8 mouse cellular contexts compared by ENCODE assay signal in the genomic region with DNA sequence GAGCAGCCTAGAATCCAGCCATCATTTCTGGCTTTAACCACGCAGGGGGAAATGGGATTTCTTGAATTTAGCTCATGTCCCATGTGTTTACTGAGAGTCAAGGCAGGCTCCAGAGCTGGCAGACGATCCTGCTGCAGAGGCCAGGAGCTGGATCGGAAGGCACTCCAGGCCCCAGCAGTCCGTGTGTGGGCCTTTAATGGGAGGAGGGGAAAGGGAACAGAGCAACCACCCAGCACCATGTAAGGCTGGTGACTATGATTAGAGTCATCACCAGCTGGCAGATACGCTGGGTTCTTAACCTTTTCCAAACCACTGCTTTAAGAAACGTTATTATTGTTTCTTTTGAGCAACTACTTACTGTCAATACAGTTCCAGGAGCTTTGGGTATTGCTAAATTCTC. TPM values are rescaled to one million over a fixed set of nuclear protein-coding genes. Genes with fewer than 3 reads are reported as not detected.
A peak's percentile ranks its signal among the peaks of the same experiment; 100 is the strongest.
DNase-seq lines count a peak whose midpoint lies in the region; ATAC-seq and TF ChIP-seq lines count a peak whose summit lies in the region.

No protein-coding gene starts in this region.

- no peak overlapping the region for H3K9ac ChIP-seq in hindbrain, embryonic 12.5 days
- H3K9ac ChIP-seq in heart, adult 2 months (ENCODE audit: low read depth, low read length), result peak overlapping the region; percentile 64; the same call in 1 of the 2 replicates

- no peak for ATAC-seq in hindbrain, embryonic 12.5 days (ENCODE audit: low FRiP score)
- ATAC-seq in erythroblast, adult 5-6 weeks (replicated peaks; ENCODE audit: low FRiP score, poor library complexity, severe bottlenecking), result no peak

- whole genome bisulfite sequencing in hindbrain, embryonic 10.5 days, result 30% methylated on average over 6 of the region's 6 CpGs
- WGBS in hindbrain, embryonic 12.5 days, result 37% methylated on average over 6 of the region's 6 CpGs
- 16% methylated on average over 6 of the region's 6 CpGs for WGBS in heart, adult 2 months
- WGBS in thymus, adult 2 months, result 47% methylated on average over 6 of the region's 6 CpGs

- peak; percentile 81 for TF ChIP-seq EP300 in heart, adult 2 months (IDR thresholded peaks at IDR 0.05; ENCODE audit: insufficient read depth, low read depth, low read length)

- no peak overlapping the region for H3K4me2 ChIP-seq in hindbrain, embryonic 12.5 days (replicated peaks)

- H3K79me2 ChIP-seq in heart, adult 2 months (replicated peaks; ENCODE audit: control insufficient read depth, insufficient read depth, low read length), result peaks cover 2% of the 10 kb centered on the region; the same call in 1 of the 2 replicates

- DNase-seq in hindbrain, embryonic 10.5 days (ENCODE audit: low spot score), result no peak
- DNase-seq in brain, adult 2 months (ENCODE audit: low read depth, low spot score), result peak; percentile 75
- peak; percentile 80 to 89 for DNase-seq in heart, adult 2 months
- DNase-seq in kidney, adult 9 months, result peak; percentile 47
- peak; percentile 81 for DNase-seq in lung, postnatal 36 days
- DNase-seq in thymus, adult 2 months, result no peak

- intact Hi-C loops in heart, adult 2 months (cut with DNase I), result loop anchor here (5.0 kb wide), 3 partner anchors 52 to 442 kb away; no protein-coding TSS in a partner anchor

- TF ChIP-seq POLR2A in heart, adult 2 months (IDR thresholded peaks at IDR 0.05; ENCODE audit: insufficient read depth, low read depth, low read length), result peak; percentile 71
- no peak for TF ChIP-seq POLR2A in thymus, adult 2 months (IDR thresholded peaks at IDR 0.05; ENCODE audit: control insufficient read depth, extremely low read depth, insufficient read depth, low read length, poor library complexity)

- peak overlapping the region; percentile 59 for H3K27ac ChIP-seq in hindbrain, embryonic 10.5 days
- H3K27ac ChIP-seq in hindbrain, embryonic 12.5 days, result no peak overlapping the region
- peak overlapping the region; percentile 93 for H3K27ac ChIP-seq in heart, adult 2 months
- H3K27ac ChIP-seq in thymus, adult 2 months (ENCODE audit: control insufficient read depth, insufficient read depth, low read length), result no peak overlapping the region

- H3K27me3 ChIP-seq in hindbrain, embryonic 10.5 days (ENCODE audit: insufficient read depth, poor library complexity, severe bottlenecking), result no peaks in the 10 kb centered on the region
- H3K27me3 ChIP-seq in hindbrain, embryonic 12.5 days, result no peaks in the 10 kb centered on the region
- no peaks in the 10 kb centered on the region for H3K27me3 ChIP-seq in heart, adult 2 months (ENCODE audit: control insufficient read depth, insufficient read depth, low read length)
- H3K27me3 ChIP-seq in thymus, adult 2 months (ENCODE audit: control insufficient read depth, insufficient read depth, low read length), result no peaks in the 10 kb centered on the region

- no peaks in the 10 kb centered on the region for H3K9me3 ChIP-seq in hindbrain, embryonic 10.5 days
- no peaks in the 10 kb centered on the region for H3K9me3 ChIP-seq in hindbrain, embryonic 12.5 days (replicated peaks)

- peaks cover 34% of the 10 kb centered on the region for H3K4me1 ChIP-seq in hindbrain, embryonic 10.5 days (replicated peaks)
- H3K4me1 ChIP-seq in hindbrain, embryonic 12.5 days, result peaks cover 25% of the 10 kb centered on the region
- H3K4me1 ChIP-seq in heart, adult 2 months (ENCODE audit: control insufficient read depth, insufficient read depth, low read length), result peaks cover 3% of the 10 kb centered on the region
- H3K4me1 ChIP-seq in thymus, adult 2 months (replicated peaks; ENCODE audit: control insufficient read depth, insufficient read depth, low read length), result peaks cover 13% of the 10 kb centered on the region

- no peak for TF ChIP-seq CTCF in heart, adult 2 months (IDR thresholded peaks at IDR 0.05)
- TF ChIP-seq CTCF in thymus, adult 2 months (IDR thresholded peaks at IDR 0.05; ENCODE audit: borderline replicate concordance, control insufficient read depth, extremely low read depth, insufficient read depth, low read length, poor library complexity), result no peak

- no peaks in the 10 kb centered on the region for H3K36me3 ChIP-seq in hindbrain, embryonic 10.5 days
- H3K36me3 ChIP-seq in hindbrain, embryonic 12.5 days, result no peaks in the 10 kb centered on the region
- H3K36me3 ChIP-seq in heart, adult 2 months (ENCODE audit: control insufficient read depth, insufficient read depth, low read length), result no peaks in the 10 kb centered on the region; the same call in 1 of the 2 replicates
- H3K36me3 ChIP-seq in thymus, adult 2 months (ENCODE audit: control insufficient read depth, insufficient read depth, low read length), result no peaks in the 10 kb centered on the region

- H3K4me3 ChIP-seq in hindbrain, embryonic 10.5 days, result no peak overlapping the region
- H3K4me3 ChIP-seq in hindbrain, embryonic 12.5 days, result no peak overlapping the region
- peak overlapping the region; percentile 43 for H3K4me3 ChIP-seq in heart, adult 2 months
- no peak overlapping the region for H3K4me3 ChIP-seq in thymus, adult 2 months (ENCODE audit: control insufficient read depth, insufficient read depth, low read length)

RNA-seq across cellular contexts. Expression of a gene that starts 1.9 kb away (rescaled TPM):
- polyA plus RNA-seq in hindbrain, embryonic 10.5 days (2016; fragmentation: Nextera tagmentation; extraction: Ambion mirVana), result 8.3 and 8.8 TPM in 2 replicates
- 5.8 and 7.0 TPM in 2 replicates for polyA plus RNA-seq in hindbrain, embryonic 12.5 days (2016; fragmentation: Nextera tagmentation; extraction: Ambion mirVana)
- 1 to 10 TPM; 5.0 to 6.5 TPM for total RNA-seq in heart, adult 2 months (2021)
- 7.1 and 7.8 TPM in 2 replicates for polyA plus RNA-seq in heart, adult 2 months (2012; rRNA removed)
- total RNA-seq in erythroblast, adult 5-6 weeks (2015; ENCODE audit: low replicate concordance), result not detected in 2 replicates
- total RNA-seq in erythroblast, adult 5-6 weeks (2017; ENCODE audit: low replicate concordance), result 0.70 TPM in 1 of 2 replicates, not detected in the other
- 20.4 and 21.3 TPM in 2 replicates for polyA plus RNA-seq in thymus, adult 2 months (2012; rRNA removed)

Comparison
In these comparisons a context has a peak if more than half of its experiments do, and no peak if none do; other contexts are left out.
1. H3K27ac ChIP-seq: peak in hindbrain, embryonic 10.5 days (single experiment) and heart, adult 2 months (single experiment); none in hindbrain, embryonic 12.5 days (single experiment) and thymus, adult 2 months (single experiment).
2. DNase-seq: peak in brain, adult 2 months (single experiment), heart, adult 2 months (2 of 2), kidney, adult 9 months (single experiment) and lung, postnatal 36 days (single experiment); none in hindbrain, embryonic 10.5 days (single experiment) and thymus, adult 2 months (single experiment).